Mouse (Mus musculus) MEL (cell line): ENCODE results near the gene Car4. TPM values are rescaled to one million over a fixed set of nuclear protein-coding genes. Genes with fewer than 3 reads are reported as not detected.

Experiments used
- DNase-seq: peaks from one replicate; pipeline ENCODE4 v3.0.0; 2011; ENCODE audit warnings: low read depth, low spot score
- H3K27ac ChIP-seq: 2 replicates; pipeline ENCODE4 v1.5.1; 2012; ENCODE audit warnings: low read depth, mild to moderate bottlenecking, control low read depth, low read length, moderate library complexity; ENCODE audit not compliant: control insufficient read depth
- H3K27me3 ChIP-seq, 2 experiments: fragments of 150-350 bp in 1 of 2; sonication (generic) in 1 of 2; 2 replicates each; pipeline ENCODE4 v1.6.1; 2012; ENCODE audit warnings: low read length in 2 of 2, mild to moderate bottlenecking in 2 of 2, improper control_type of control experiment in 1 of 2, moderate library complexity in 1 of 2; ENCODE audit not compliant: insufficient read depth in 2 of 2, control insufficient read depth in 1 of 2
- H3K36me3 ChIP-seq, 2 experiments: 2 replicates each; pipeline ENCODE4 v1.6.1; 2012 to 2014; ENCODE audit warnings: low read length in 2 of 2, improper control_type of control experiment in 1 of 2, inconsistent platforms in 1 of 2, mild to moderate bottlenecking in 1 of 2; ENCODE audit not compliant: insufficient read depth in 2 of 2, control insufficient read depth in 1 of 2
- H3K4me1 ChIP-seq, 2 experiments: fragments of 150-350 bp in 1 of 2; sonication (generic) in 1 of 2; 2 replicates each; pipeline ENCODE4 v1.6.1; 2012; ENCODE audit warnings: low read length in 2 of 2, improper control_type of control experiment in 1 of 2, mild to moderate bottlenecking in 1 of 2; ENCODE audit not compliant: insufficient read depth in 2 of 2, control insufficient read depth in 1 of 2
- H3K4me3 ChIP-seq, 2 experiments: fragments of 150-350 bp in 1 of 2; sonication (generic) in 1 of 2; 2 replicates each; pipeline ENCODE4 v1.5.1; 2012; ENCODE audit warnings: low read depth in 2 of 2, low read length in 2 of 2, mild to moderate bottlenecking in 2 of 2, moderate library complexity in 2 of 2, control low read depth in 1 of 2, improper control_type of control experiment in 1 of 2; ENCODE audit not compliant: control insufficient read depth in 1 of 2, insufficient read depth in 1 of 2
- H3K79me2 ChIP-seq: 2 replicates; pipeline ENCODE4 v1.6.1; 2012; ENCODE audit warnings: mild to moderate bottlenecking, low read length, moderate library complexity; ENCODE audit not compliant: control insufficient read depth, poor library complexity, insufficient read depth
- H3K9ac ChIP-seq: 2 replicates; pipeline ENCODE4 v1.6.1; 2012; ENCODE audit warnings: low read depth, mild to moderate bottlenecking, control low read depth, low read length, moderate library complexity; ENCODE audit not compliant: control insufficient read depth, poor library complexity, severe bottlenecking
- H3K9me3 ChIP-seq: fragments of 150-350 bp; sonication (generic); replicated peaks from 2 replicates; pipeline ENCODE4 v1.6.1; 2012; ENCODE audit warnings: mild to moderate bottlenecking, low read length, improper control_type of control experiment, moderate library complexity; ENCODE audit not compliant: insufficient read depth
- BHLHE40 ChIP-seq: IDR thresholded peaks from 2 replicates; pipeline ENCODE4 v1.6.1; 2012; ENCODE audit warnings: low read depth, mild to moderate bottlenecking, inconsistent platforms, low read length, improper control_type of control experiment, borderline replicate concordance
- CHD1 ChIP-seq: IDR thresholded peaks from 2 replicates; pipeline ENCODE4 v1.6.1; 2012; ENCODE audit warnings: low read depth, mild to moderate bottlenecking, inconsistent platforms, low read length, improper control_type of control experiment
- CTCF ChIP-seq, 3 experiments: IDR thresholded peaks in 2 of 3; conservative IDR thresholded peaks in 1 of 3; 2 replicates each; pipeline ENCODE4 v1.5.1; 2011 to 2012; ENCODE audit warnings: low read length in 3 of 3, low read depth in 2 of 3, mild to moderate bottlenecking in 2 of 3, improper control_type of control experiment in 1 of 3, inconsistent platforms in 1 of 3, mixed read lengths in 1 of 3, moderate library complexity in 1 of 3; ENCODE audit not compliant: control insufficient read depth in 1 of 3, insufficient read depth in 1 of 3, poor library complexity in 1 of 3, severe bottlenecking in 1 of 3
- GATA1 ChIP-seq: IDR thresholded peaks from 2 replicates; pipeline ENCODE4 v1.6.1; 2011; ENCODE audit warnings: low read depth, low read length, improper control_type of control experiment
- MYB ChIP-seq: IDR thresholded peaks from 2 replicates; pipeline ENCODE4 v1.6.1; 2011; ENCODE audit warnings: mild to moderate bottlenecking, low read depth, low read length, improper control_type of control experiment
- MYC ChIP-seq: IDR thresholded peaks from 2 replicates; pipeline ENCODE4 v1.6.1; 2011; ENCODE audit warnings: low read depth, mild to moderate bottlenecking, low read length, improper control_type of control experiment, moderate library complexity
- NELFE ChIP-seq: IDR thresholded peaks from 2 replicates; pipeline ENCODE4 v1.6.1; 2011; ENCODE audit warnings: low read depth, low read length, improper control_type of control experiment
- POLR2A ChIP-seq, 2 experiments: IDR thresholded peaks; 2 replicates each; pipeline ENCODE4 v1.6.1; 2011 to 2012; ENCODE audit warnings: low read length in 2 of 2, mild to moderate bottlenecking in 2 of 2, control low read depth in 1 of 2, improper control_type of control experiment in 1 of 2, low read depth in 1 of 2, moderate library complexity in 1 of 2; ENCODE audit not compliant: control insufficient read depth in 1 of 2, insufficient read depth in 1 of 2, poor library complexity in 1 of 2
- POLR2AphosphoS2 ChIP-seq: IDR thresholded peaks from 2 replicates; pipeline ENCODE4 v1.6.1; 2011; ENCODE audit warnings: low read length, improper control_type of control experiment
- SMC3 ChIP-seq: IDR thresholded peaks from 2 replicates; pipeline ENCODE4 v1.6.1; 2011; ENCODE audit warnings: low read depth, low read length, improper control_type of control experiment
- USF2 ChIP-seq, 2 experiments: IDR thresholded peaks; 2 replicates each; pipeline ENCODE4 v1.6.1; 2011 to 2012; ENCODE audit warnings: improper control_type of control experiment in 2 of 2, low read length in 2 of 2, borderline replicate concordance in 1 of 2, inconsistent platforms in 1 of 2, low read depth in 1 of 2, mild to moderate bottlenecking in 1 of 2; ENCODE audit not compliant: insufficient read depth in 1 of 2
- ZC3H11A ChIP-seq: IDR thresholded peaks from 2 replicates; pipeline ENCODE4 v1.6.1; 2012; ENCODE audit warnings: low read depth, mild to moderate bottlenecking, inconsistent platforms, low read length, improper control_type of control experiment
- ZKSCAN1 ChIP-seq: IDR thresholded peaks from 2 replicates; pipeline ENCODE4 v1.6.1; 2012; ENCODE audit warnings: low read depth, mild to moderate bottlenecking, inconsistent platforms, low read length, improper control_type of control experiment, moderate library complexity
- ZNF384 ChIP-seq: IDR thresholded peaks from 2 replicates; pipeline ENCODE4 v1.6.1; 2012; ENCODE audit warnings: low read depth, mild to moderate bottlenecking, inconsistent platforms, low read length, improper control_type of control experiment
- polyA plus RNA-seq, 2 experiments: library from polyadenylated mRNA; stranded (reverse) in 1 of 2; unstranded in 1 of 2; fragments of >175 nt in 1 of 2; fragments of >200 nt in 1 of 2; gene quantifications; 2 replicates each; pipeline versions ENCODE4 v1.2.1 to v1.2.4; 2012; ENCODE audit warnings: low replicate concordance in 2 of 2, low read depth in 1 of 2; ENCODE audit not compliant: insufficient read length in 2 of 2, insufficient read depth in 1 of 2, missing spikeins in 1 of 2
- total RNA-seq: library from RNA; depleted of rRNA; stranded (reverse); fragments of 300-350 nt; gene quantifications from 2 replicates; pipeline ENCODE4 v1.2.3, GENCODE M21; 2012

The Car4 gene
- total and polyA plus RNA-seq, 3 experiments, result not detected

- H3K36me3 ChIP-seq, result no peaks in the 10 kb centered on the region
- H3K4me3 ChIP-seq, result no peak overlapping the region
- H3K79me2 ChIP-seq, result no peaks in the 10 kb centered on the region
- H3K27ac ChIP-seq, result no peak overlapping the region
- no peaks in the 10 kb centered on the region; a peak in 2 of 4 replicates for H3K27me3 ChIP-seq
- no peak overlapping the region for H3K9ac ChIP-seq
- H3K9me3 ChIP-seq, result no peaks in the 10 kb centered on the region
- DNase-seq, result no peak
- TF ChIP-seq ZKSCAN1 (no peak), MYB (no peak), ZC3H11A (no peak), SMC3 (no peak)
- H3K4me1 ChIP-seq, result no peaks in the 10 kb centered on the region
Observed at GRCm38 (mm10) chr11:84932261-84932660, 25.3 kb upstream of the Car4 start.

GRCm38 (mm10) chr11:84939508-84940053 lies 18.0 kb upstream of the Car4 start:
- Histone ChIP-seq H3K27me3 (peaks cover 3 to 6% of the 10 kb centered on the region in 2 experiments; a peak in 3 of 4 replicates), H3K9me3 (no peaks in the 10 kb centered on the region)

GRCm38 (mm10) chr11:84940140-84940539 lies 17.4 kb upstream of the Car4 start:
- Histone ChIP-seq H3K27ac (no peak overlapping the region), H3K36me3 (no peaks in the 10 kb centered on the region), H3K9ac (no peak overlapping the region), H3K4me3 (no peak overlapping the region), H3K4me1 (no peaks in the 10 kb centered on the region), H3K9me3 (no peaks in the 10 kb centered on the region), H3K27me3 (peaks cover 3 to 6% of the 10 kb centered on the region in 2 experiments; a peak in 3 of 4 replicates), H3K79me2 (no peaks in the 10 kb centered on the region)
- TF ChIP-seq CHD1, result no peak
- no peak for TF ChIP-seq CTCF (IDR thresholded peaks at IDR 0.05 in 2 of 3, conservative IDR thresholded peaks at IDR 0.05 in 1 of 3; ENCODE audit: control insufficient read depth in 1 of 3, insufficient read depth in 1 of 3, low read depth in 2 of 3, low read length in 3 of 3, poor library complexity in 1 of 3, severe bottlenecking in 1 of 3)
- no peak for DNase-seq

More at GRCm38 (mm10) chr11:84939508-84940053, 18.0 kb upstream of the Car4 start:
- Histone ChIP-seq H3K79me2 (no peaks in the 10 kb centered on the region), H3K4me1 (no peaks in the 10 kb centered on the region), H3K27ac (no peak overlapping the region), H3K36me3 (no peaks in the 10 kb centered on the region), H3K4me3 (no peak overlapping the region), H3K9ac (no peak overlapping the region)
- no peak for DNase-seq
- no peak for TF ChIP-seq POLR2A (IDR thresholded peaks at IDR 0.05; ENCODE audit: control insufficient read depth in 1 of 2, insufficient read depth in 1 of 2, low read depth in 1 of 2, low read length in 2 of 2, poor library complexity in 1 of 2)
- TF ChIP-seq MYC, result no peak
- TF ChIP-seq BHLHE40, result no peak
- TF ChIP-seq USF2 (IDR thresholded peaks at IDR 0.05; ENCODE audit: borderline replicate concordance in 1 of 2, insufficient read depth in 1 of 2, low read depth in 1 of 2, low read length in 2 of 2), result no peak
- no peak for TF ChIP-seq ZC3H11A
- TF ChIP-seq POLR2AphosphoS2, result no peak
- no peak for TF ChIP-seq GATA1
- no peak for TF ChIP-seq ZNF384
- no peak for TF ChIP-seq NELFE
